Mouse (Mus musculus): ENCODE data around the gene Foxo1. TPM values are rescaled to one million over a fixed set of nuclear protein-coding genes. Genes with fewer than 3 reads are reported as not detected.

Gene Foxo1
- total RNA-seq, 2 experiments from 2014 or later: 22.1 to 22.9 TPM

Other genes starting within 250 kb of the Foxo1 start
- gene Maml3, start 163.3 kb upstream of the Foxo1 start, total RNA-seq (2021): 1 to 10 TPM; 7.4 to 8.5 TPM

Data from layer of hippocampus, postnatal 14 days (tissue).